Mouse (Mus musculus) left cerebral cortex, postnatal 25 days (tissue): ENCODE data around the gene 4931409K22Rik. TPM values are rescaled to one million over a fixed set of nuclear protein-coding genes. Genes with fewer than 3 reads are reported as not detected.

Source experiments
- DNase-seq, 2 experiments: peaks; one replicate each; pipeline ENCODE4 v3.0.0; 2022; ENCODE audit warnings: low spot score in 2 of 2, mixed read lengths in 1 of 2
- intact Hi-C: fragments of 180-260 bp; cut with DNase I; formaldehyde crosslinking; loops from one replicate; pipeline ENCODE4 v1.15.1; 2025
- total RNA-seq, 2 experiments: library from RNA; stranded (reverse); gene quantifications; 2 replicates each; pipeline ENCODE4 v1.2.3; 2021

4931409K22Rik gene
- total RNA-seq, 2 experiments from 2014 or later, result not detected

DNA sequence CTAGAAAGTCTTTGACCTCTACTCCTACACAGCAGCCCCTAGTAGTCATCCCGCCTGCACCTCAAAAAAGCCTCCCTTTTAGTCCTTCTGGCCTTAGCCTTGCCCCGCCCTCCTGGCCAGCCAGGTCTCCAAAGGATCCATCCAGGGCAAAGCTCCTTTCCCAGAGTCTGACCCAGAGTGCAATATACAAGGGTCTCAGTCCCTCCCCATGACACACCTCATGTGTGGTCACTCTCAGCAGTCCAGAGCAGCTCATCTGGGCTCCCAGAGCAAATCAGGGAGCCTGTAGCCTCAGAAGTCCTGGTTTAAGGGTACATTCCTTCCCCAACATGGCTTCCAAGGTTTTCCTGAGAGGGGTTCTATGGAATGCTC is 5.3 kb downstream of the 4931409K22Rik start:
- intact Hi-C loops, result no loop called here
- DNase-seq, result no peak

DNA sequence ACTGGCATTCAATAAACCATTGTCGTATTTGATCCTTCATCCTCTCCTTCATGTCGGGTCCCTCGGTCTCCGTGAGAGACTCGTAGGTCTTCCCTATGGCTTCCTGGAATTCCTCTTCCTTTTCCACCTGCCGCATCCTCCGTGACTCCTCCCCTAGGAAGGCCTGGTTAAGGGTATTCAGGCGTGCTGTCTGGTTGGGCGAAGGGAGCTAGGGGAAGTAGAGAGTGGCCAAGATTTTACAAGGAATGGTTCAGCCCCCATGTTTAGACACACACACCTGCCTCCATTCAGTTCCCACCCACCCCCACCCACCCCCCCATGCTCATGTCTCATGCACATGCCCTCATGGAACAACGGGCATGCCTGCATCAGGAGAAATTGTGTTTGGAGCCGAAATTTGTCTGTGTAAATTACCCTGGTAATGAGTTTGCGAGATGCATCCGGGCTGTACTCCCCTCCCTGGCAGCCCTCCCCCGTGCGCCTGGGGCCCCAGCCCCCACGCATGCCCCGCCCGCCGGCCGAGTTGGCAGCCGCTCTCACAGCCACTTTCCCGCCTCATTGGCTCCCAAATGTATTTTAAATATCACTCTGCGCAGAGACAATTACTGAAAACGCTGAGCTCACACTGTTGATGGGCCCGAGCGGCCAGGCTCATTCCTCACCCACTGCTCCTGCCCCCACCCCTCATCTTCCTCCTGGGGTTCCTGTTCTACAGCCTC is 5.9 kb downstream of the 4931409K22Rik start:
- intact Hi-C loops, result no loop called here
- peak; percentile 53 to 72 for DNase-seq

DNA sequence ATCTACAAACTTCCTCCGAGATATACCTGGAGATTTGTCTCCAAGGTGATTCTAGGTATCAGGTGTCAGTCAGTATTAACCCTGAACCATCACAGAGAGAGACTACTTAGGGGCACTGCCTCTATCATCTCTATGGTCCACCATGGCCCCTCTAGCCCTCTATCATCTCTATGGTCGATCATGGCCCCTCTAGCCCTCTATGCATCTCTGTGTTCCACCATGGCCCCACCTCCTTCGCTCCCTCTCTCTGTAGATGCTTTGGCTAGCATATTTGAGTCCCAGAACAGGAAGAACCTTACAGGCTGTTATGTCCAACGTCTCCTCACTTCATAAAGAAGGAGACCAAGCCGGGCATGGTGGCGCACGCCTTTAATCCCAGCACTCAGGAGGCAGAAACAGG is 14.0 kb downstream of the 4931409K22Rik start:
- intact Hi-C loops, result no loop called here
- no peak for DNase-seq

DNA sequence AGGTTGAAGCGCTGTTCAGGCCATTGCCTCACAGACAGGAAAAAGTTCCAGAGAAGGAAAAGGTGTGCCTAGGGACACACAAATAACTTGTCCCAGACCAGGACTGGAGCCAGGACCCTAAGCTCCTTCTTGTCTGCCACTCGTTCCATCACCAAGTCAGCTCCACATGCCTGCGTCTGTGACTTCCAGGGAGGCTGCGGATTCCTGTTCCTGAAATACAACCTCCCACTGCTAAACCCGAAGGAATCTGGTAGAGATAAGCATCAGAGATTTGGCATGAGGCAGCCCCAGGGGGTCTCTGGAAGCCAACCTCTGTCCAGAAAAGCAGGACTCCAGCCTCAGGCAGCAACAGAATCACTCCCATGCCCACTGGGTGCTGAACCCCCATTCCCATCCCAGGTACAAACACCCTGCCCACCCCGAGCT is 15.5 kb downstream of the 4931409K22Rik start:
- peak in 1 of 2 experiments; percentile 8 for DNase-seq
- intact Hi-C loops, result no loop called here

DNA sequence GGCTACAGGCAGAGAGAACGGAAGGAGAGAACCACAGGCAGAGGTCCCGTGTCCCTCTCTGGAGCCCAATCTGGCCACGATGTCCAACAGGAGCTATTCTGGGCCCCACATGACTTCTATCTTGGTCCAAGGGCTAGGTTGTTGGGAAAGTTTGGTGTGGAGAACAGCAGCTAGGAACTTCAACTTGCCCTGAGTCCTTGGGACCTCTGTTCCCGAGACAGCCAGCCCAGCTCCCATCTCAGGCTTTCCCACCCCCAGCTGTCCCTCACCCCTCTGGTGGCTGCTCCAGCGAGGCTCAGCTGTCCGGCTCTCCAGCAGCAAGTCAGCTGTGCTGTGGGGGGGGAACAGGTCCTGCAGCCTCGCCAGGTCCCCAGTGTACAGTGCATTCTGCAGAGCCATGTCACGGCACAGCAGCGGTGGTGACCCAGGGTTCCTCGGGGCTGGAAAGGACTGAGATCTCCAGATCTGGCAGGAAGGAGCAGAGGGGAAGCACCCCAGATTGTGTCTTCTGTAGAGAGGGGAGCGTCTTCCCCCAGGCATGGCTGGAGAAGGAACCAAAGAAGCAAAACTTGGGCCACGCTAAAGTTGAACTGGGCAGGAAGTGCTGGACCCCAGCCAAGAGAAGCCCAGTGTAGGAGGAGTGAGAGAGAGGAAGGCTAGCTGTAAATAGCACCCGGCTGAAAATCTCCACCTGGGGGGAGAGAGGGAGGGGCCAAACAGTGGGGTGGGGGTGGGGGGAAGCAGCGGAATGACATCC is 16.0 kb downstream of the 4931409K22Rik start, which contains the start of gene Asb10:
Gene Asb10, minus strand, starts transcription at position 592 of the 757 bp plus-strand sequence.
- DNase-seq, result peak; percentile 20 to 60
- intact Hi-C loops, result no loop called here

DNA sequence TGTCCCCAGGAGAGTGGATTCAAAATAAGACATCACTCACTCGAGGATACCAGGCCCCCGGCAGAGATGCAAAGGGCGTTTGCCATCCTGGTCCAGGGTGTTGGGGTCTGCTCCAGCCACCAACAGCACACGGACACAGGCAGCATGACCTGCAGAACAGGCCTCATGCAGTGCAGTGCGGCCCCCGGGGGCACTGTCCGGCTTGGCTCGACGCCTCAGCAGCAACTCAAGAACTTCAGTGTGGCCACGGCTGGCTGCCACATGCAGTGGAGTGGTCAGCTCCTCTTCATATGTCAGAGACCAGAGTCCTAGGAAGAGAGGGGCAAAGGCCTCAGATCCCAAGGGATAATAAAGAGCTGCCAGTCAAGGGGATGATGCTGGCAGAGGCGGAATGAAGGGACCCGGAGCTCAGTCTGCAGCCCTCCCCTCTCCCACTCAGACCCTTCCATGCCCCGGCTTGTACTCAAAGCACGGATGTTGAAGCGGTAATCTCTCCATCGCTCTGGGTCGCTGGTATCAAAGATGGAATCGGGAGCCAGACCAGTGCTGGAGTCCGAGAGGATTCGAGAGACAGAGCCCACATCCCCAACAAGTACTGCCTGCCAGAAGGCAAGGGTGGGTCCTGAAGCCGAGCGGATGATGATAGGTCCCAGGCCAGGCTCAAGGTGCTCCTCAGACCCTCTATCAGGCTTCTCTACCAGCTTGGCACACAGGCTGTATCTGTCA is 16.9 kb downstream of the 4931409K22Rik start:
- intact Hi-C loops, result no loop called here
- DNase-seq, result no peak

DNA sequence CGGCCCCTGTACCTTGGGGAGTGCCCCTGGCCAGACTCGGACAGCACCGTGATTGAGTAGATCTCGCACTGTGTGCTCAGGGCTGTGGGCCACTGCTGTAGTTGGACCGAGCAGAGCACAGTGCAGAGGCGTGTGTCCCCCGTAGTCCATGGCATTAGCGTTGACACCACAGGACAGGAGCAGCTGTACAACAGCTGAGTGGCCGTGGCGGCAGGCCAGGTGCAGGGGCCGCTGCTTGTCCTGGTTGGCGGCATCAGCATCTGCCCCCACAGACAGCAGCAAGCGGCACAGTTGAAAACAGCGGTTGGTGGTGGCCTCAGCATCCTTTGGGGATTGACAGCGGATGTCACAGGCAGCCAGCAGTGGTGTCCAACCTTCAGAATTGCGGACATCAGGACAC is 19.0 kb downstream of the 4931409K22Rik start:
- intact Hi-C loops, result no loop called here
- DNase-seq, result no peak

DNA sequence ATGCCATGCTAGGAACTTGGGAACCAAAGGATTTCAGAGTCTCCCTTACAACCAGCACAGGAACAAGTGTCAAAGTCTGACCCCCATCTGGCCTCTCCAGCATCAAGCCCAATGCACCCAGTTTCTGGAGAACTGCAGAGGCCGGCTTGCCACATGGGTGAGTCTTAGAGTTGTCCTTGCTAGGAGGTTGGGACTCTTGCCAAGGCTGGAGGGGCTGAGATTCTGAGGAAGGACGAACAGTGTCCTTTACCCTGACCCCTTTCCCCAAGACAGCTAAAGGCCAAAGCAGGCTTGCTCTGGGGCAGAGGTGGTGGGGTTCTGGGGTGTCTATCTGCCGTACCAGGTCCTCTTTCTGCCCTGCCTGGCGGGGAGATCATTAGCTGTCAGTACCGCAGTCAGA is 20.1 kb downstream of the 4931409K22Rik start:
- DNase-seq, result no peak
- intact Hi-C loops, result no loop called here

DNA sequence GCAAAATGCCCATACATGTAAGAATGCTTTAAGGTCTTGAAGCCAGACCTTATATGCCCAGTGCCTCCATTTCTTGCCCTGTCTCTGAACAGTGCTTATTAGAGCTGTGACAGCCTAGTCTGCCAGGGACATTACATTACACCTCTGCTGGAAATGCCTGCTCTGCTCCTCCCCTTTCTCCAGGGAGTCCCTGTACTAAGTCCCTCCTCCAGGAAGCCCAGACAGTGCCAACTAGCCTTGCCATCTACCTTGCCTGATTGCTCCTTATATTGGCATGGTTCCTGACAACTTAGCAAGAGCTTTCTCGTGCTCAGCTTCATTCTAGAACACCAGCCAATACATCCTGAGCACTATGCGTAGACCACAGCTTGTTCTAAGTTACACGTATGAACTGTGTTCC is 20.9 kb downstream of the 4931409K22Rik start:
- intact Hi-C loops, result no loop called here

DNA sequence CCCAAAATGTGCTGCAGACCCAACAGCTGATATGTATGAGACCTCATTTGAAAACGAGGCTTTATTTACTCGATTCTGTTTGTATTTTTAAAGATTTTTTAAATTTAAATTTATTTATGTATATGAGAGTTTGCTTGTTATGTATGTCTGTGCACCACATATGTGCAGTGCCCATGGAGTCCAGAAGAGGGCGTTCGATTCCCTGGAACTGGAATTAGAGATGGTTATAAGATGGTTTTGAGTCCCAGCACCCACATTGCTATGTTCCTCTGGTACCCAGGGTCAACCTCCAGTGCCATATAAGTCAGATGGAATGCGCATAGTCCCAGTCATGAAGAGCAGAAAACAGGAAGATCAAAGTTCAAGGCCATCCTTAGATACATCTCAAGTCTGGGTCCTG is 22.3 kb downstream of the 4931409K22Rik start:
- no peak for DNase-seq
- intact Hi-C loops, result loop anchor here (5.0 kb wide), 1 partner anchor 118 kb away; no protein-coding TSS in a partner anchor

More for the DNA sequence above, 20.9 kb downstream of the 4931409K22Rik start:
- DNase-seq, result no peak

DNA sequence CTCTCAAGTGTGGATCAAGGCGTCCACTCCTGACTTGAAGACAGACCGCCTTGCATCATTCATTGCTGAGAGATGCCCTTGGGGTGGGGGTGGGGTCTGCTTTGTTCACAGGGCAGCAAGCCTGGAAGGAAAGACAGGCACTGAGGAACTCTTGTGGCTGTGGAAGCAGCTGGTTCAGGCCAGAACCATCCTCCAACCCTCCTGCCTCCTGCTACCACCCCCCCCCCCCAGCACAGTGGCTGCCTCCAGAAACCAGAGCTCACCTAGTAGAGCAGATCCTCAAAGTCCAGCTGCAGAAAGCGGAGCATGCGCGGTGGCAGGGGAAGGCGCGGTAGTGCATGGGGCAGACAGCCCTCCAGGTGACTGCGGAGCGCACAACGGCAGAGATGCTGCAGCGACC is 23.2 kb downstream of the 4931409K22Rik start:
- intact Hi-C loops, result loop anchor here (5.0 kb wide), 1 partner anchor 119 kb away; no protein-coding TSS in a partner anchor
- DNase-seq, result no peak

DNA sequence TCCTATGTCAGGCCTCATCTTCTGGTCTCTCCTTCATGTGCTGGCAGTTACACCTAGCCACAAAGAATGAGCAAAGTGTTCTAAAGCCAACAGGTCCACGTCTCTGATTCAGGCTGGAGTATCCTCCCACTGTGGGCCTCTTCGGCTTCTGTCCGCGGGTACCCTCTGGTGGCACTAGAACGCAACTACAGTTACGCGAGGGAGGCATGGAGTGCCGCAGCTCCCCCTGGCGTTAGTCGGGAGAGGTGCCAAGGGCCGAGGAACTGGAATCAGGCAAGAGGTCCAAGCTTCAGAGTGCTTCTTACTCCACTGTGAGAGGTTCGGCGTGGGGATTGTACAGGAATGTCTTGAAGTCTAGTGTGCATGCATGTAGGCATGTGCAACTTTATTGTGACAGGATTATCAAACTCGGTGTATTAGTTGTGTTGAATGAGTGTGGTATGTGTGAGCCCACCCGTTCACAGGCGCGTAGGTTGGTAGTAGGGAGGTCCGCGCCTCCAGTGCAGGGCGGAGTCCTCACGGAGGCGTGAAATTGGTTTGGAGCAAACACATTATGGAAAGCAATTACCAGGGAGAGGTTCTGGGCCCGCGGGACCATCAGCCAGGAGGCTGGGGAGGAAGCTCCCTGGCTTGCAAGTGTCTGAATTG is 26.4 kb downstream of the 4931409K22Rik start:
- DNase-seq, result peak; percentile 90 to 95
- intact Hi-C loops, result loop anchor here (2.0 to 5.0 kb wide), 2 partner anchors 19 to 122 kb away; no protein-coding TSS in a partner anchor

DNA sequence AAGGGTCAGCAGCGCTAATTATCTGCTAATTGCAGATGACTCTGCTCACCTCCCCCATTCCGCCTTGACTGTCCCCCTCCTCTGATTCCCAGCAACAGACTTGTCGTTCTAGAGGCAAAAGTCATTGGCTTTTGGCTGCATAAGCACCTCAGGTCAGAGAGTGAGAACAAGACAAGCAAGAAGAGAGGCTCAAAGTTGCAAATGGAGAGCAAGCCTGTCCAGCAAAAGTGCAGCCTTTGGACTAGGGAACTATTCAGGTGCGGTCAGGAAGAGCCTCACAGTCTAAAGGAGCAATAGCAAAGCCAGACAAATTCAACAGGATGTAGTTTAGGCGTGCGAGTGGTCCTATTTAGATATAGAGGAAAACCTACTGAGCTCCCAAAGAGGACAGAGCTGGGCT is 28.8 kb downstream of the 4931409K22Rik start:
- DNase-seq, result no peak
- intact Hi-C loops, result no loop called here

DNA sequence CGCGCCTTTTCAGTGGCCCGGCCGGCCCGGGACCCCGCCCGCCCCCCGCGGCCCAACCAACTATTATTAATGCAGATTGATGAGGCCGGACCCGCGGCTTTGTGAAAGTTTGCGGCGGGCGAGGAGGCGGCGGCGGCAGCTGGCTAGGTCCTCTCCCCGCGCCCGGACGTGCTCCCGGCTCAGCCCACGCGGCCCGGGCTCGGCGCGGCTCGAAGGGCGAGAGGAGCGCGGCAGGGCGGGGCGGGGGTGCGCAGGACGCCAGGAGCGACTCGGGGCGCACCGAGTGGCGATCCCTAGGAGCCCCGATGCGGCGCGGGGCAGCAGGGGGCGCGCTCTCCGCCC is 29.7 kb downstream of the 4931409K22Rik start, which contains the start of gene Gbx1:
Gene Gbx1, minus strand, starts transcription at position 314 of the 342 bp plus-strand sequence.
- intact Hi-C loops, result no loop called here
- no peak for DNase-seq

DNA sequence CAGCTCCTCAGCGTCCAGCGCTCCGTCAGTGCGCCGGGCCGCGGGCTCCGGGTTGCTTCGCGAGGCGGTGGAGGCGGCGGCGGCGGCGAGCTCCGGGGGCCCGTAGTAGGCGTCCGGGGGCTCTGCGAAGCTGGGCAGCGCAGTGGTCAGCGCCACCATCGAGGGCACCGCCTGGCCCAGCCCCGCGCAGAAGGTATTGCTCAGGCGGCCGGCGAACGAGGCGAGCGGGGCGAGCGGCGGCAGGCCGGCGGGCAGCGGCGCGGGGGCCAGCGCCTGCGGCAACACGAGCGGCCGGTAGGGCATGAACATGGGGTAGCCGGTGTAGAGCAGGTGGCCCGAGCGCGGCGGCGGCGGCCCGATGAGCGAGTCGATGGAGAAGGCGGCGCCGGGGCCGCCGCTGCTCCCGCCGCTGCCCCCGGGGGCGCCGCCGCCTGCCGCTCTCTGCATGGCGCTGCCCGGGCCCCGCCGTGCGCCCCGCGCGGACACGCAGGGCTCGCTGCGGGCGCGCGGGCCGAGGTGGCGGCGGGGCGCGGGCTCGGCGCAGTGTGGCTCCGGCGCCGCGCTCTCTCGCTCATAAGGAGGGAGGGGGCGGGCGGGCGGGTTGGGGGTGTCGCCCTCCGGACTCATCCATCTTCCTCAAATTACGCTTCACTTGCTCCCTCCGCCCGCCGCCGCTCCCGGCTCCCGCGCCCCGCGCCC is 30.3 kb downstream of the 4931409K22Rik start:
- DNase-seq, result no peak
- intact Hi-C loops, result no loop called here

DNA sequence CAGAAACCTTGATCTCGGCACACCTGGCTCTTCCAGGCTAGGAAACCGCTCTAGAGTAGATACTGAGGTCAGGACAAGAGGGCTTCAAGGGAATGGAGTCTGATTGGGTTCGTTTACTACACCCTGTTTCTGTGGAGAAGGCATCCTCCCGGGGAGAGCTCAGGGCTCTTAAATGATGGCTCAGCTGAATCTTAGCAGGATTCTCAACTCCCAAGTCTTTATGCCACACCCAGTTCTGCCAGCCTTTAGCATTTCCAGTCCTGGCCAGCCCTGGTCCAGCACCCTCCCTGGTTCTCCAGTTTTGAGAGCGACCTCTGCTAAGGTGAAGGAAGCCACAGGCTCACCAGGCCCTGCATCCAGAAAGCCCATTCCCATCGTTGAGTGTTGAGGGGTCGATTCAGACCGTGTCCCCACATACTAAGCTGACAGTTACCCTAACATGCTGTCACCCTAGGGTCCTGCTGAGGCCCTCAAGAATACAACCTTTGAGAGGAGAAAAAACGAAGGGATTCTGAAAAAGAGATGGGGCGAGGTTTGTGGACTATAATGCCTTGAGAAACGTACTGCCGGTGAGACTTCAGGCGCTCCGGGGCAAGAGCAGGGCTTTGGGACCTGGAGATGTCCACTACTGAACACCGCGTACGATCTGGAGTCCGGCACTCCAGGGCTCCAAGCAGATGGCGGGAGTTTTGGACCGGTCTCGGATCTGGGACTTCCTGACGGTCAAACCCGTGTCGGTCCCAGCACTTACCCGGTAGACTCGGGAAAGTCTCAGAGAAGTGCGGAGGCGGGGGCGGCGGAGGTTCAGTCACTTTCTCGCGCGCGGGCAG is 31.0 kb downstream of the 4931409K22Rik start:
- DNase-seq, result no peak
- intact Hi-C loops, result no loop called here

DNA sequence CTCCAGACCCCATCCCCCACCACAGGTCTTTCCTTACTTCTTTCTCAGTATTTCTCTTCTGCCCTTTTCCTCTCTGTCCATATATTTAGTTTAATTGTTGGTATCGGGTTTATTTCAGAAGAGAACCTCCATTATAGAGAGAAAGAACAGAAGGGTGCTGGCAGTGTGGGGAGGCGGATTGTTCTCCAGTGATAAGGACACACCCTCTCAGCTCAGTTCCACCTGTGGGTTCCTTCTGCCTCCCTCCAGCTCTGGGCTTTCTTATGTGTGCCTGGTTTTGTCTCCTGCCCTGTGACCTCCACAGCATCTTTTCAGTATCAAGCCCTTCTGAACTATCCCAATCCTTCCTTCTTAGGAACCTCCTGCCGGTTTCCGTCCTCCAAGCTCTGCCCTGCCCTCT is 32.1 kb downstream of the 4931409K22Rik start:
- intact Hi-C loops, result no loop called here
- no peak for DNase-seq

DNA sequence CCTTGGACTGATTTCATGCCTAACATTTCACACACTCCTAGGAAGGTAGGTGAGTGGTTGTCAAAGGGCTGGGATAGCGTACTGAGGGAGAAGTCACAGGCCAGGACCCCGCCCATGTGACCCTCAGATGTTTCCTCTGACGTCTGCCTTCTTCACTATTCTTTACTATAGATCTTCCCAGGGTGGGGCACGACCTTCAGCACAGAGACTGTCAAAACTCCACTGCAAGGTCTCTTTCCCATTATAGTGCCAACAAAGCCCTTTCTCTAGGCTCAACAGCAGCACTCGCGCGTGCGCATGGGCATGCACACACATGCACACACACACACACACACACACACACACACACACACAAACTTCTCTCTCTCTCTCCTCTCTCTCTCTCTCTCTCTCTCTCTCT is 32.8 kb downstream of the 4931409K22Rik start:
- no peak for DNase-seq
- intact Hi-C loops, result no loop called here
